Mouse (Mus musculus) forebrain, embryonic 13.5 days (tissue): Measurements from ENCODE around the gene Prkce. TPM values are rescaled to one million over a fixed set of nuclear protein-coding genes. Genes with fewer than 3 reads are reported as not detected.

Experiments used
- ATAC-seq: fragments of 200-750 bp; cut with Nextera tagmentation; 2 replicates; pipeline ENCODE4 v1.8.0; 2017
- H3K27ac ChIP-seq: fragments of 300-500 bp; sonication (generic); 2 replicates; pipeline ENCODE4 v1.5.1; 2015; ENCODE audit warnings: inconsistent platforms, mild to moderate bottlenecking, moderate library complexity
- H3K27me3 ChIP-seq: fragments of 300-500 bp; sonication (generic); 2 replicates; pipeline ENCODE4 v1.6.1; 2015; ENCODE audit warnings: mild to moderate bottlenecking, inconsistent platforms
- H3K36me3 ChIP-seq: fragments of 300-500 bp; sonication (generic); 2 replicates; pipeline ENCODE4 v1.6.1; 2015; ENCODE audit warnings: mild to moderate bottlenecking, inconsistent platforms; ENCODE audit not compliant: poor library complexity, severe bottlenecking
- H3K4me1 ChIP-seq: fragments of 300-500 bp; sonication (generic); 2 replicates; pipeline ENCODE4 v1.6.1; 2015; ENCODE audit warnings: inconsistent platforms
- H3K4me2 ChIP-seq: fragments of 300-500 bp; sonication (generic); 2 replicates; pipeline ENCODE4 v1.6.1; 2015; ENCODE audit warnings: inconsistent platforms, mild to moderate bottlenecking, moderate library complexity
- H3K4me3 ChIP-seq: fragments of 300-500 bp; sonication (generic); 2 replicates; pipeline ENCODE4 v1.5.1; 2015; ENCODE audit warnings: mild to moderate bottlenecking, inconsistent platforms
- H3K9ac ChIP-seq: fragments of 300-500 bp; sonication (generic); 2 replicates; pipeline ENCODE4 v1.6.1; 2015; ENCODE audit warnings: mild to moderate bottlenecking, inconsistent platforms
- H3K9me3 ChIP-seq: fragments of 300-500 bp; sonication (generic); replicated peaks from 2 replicates; pipeline ENCODE4 v1.6.1; 2016; ENCODE audit warnings: inconsistent platforms
- WGBS: fragments of 180-500 bp; shearing (Covaris S2); methylation state at CpG from one replicate; pipeline ENCODE4 v1.1.7; 2015; 5-methylcytosine and 5-hydroxymethylcytosine counted together
- polyA plus RNA-seq: library from polyadenylated mRNA; unstranded; fragments of >200 nt; fragmentation: Nextera tagmentation; extraction: Ambion mirVana; gene quantifications from 2 replicates; pipeline ENCODE4 v1.2.1, GENCODE M21; 2015

Prkce gene
- polyA plus RNA-seq, 1 experiment from 2014 or later: 10.9 TPM

- peaks cover 27% of the 10 kb centered on the region for H3K4me1 ChIP-seq
- no peaks in the 10 kb centered on the region for H3K27me3 ChIP-seq
- no peak for ATAC-seq
These were observed 187.3 kb downstream of the Prkce start for GRCm38 (mm10) chr17:86354896-86355295.

GRCm38 (mm10) chr17:86355318-86355717 lies 187.7 kb downstream of the Prkce start:
- WGBS: 93% methylated on average over 2 of the region's 2 CpGs
- no peak overlapping the region for H3K9ac ChIP-seq
- no peak overlapping the region for H3K27ac ChIP-seq
- no peak for ATAC-seq
- H3K9me3 ChIP-seq: no peaks in the 10 kb centered on the region
- H3K4me1 ChIP-seq: peaks cover 26% of the 10 kb centered on the region
- H3K4me3 ChIP-seq: no peak overlapping the region
- no peaks in the 10 kb centered on the region for H3K27me3 ChIP-seq
- no peak overlapping the region for H3K4me2 ChIP-seq
- no peaks in the 10 kb centered on the region for H3K36me3 ChIP-seq

More at GRCm38 (mm10) chr17:86354896-86355295, 187.3 kb downstream of the Prkce start:
- WGBS: 94% methylated on average over 3 of the region's 3 CpGs
- Histone ChIP-seq H3K9me3 (no peaks in the 10 kb centered on the region), H3K9ac (no peak overlapping the region), H3K27ac (no peak overlapping the region), H3K4me2 (no peak overlapping the region), H3K4me3 (no peak overlapping the region), H3K36me3 (no peaks in the 10 kb centered on the region)

GRCm38 (mm10) chr17:86355772-86356451 lies 188.3 kb downstream of the Prkce start:
- Histone ChIP-seq H3K4me3 (no peak overlapping the region), H3K9ac (no peak overlapping the region), H3K36me3 (no peaks in the 10 kb centered on the region), H3K4me2 (no peak overlapping the region), H3K27ac (no peak overlapping the region), H3K27me3 (no peaks in the 10 kb centered on the region), H3K4me1 (peaks cover 20% of the 10 kb centered on the region), H3K9me3 (no peaks in the 10 kb centered on the region)
- no peak for ATAC-seq
- 58% methylated on average over 7 of the region's 7 CpGs for WGBS

GRCm38 (mm10) chr17:86358388-86358787 lies 190.8 kb downstream of the Prkce start:
- ATAC-seq: no peak
- no peak overlapping the region for H3K4me2 ChIP-seq
- no peaks in the 10 kb centered on the region for H3K9me3 ChIP-seq
- no peak overlapping the region for H3K9ac ChIP-seq
- no peak overlapping the region for H3K4me3 ChIP-seq
- no peaks in the 10 kb centered on the region for H3K36me3 ChIP-seq
- 82% methylated on average over 5 of the region's 5 CpGs for WGBS
- H3K27ac ChIP-seq: no peak overlapping the region
- peaks cover 16% of the 10 kb centered on the region for H3K4me1 ChIP-seq
- H3K27me3 ChIP-seq: no peaks in the 10 kb centered on the region

GRCm38 (mm10) chr17:86358847-86359246 lies 191.3 kb downstream of the Prkce start:
- H3K9me3 ChIP-seq: no peaks in the 10 kb centered on the region
- H3K4me1 ChIP-seq: peaks cover 11% of the 10 kb centered on the region
- no peak overlapping the region for H3K9ac ChIP-seq

GRCm38 (mm10) chr17:86360849-86361248 lies 193.3 kb downstream of the Prkce start:
- 95% methylated on average over 3 of the region's 3 CpGs for WGBS
- no peak overlapping the region for H3K4me3 ChIP-seq
- ATAC-seq: no peak
- H3K9me3 ChIP-seq: no peaks in the 10 kb centered on the region
- no peak overlapping the region for H3K27ac ChIP-seq
- H3K9ac ChIP-seq: no peak overlapping the region
- peaks cover 6% of the 10 kb centered on the region; the same call in 1 of the 2 replicates for H3K4me1 ChIP-seq
- no peak overlapping the region for H3K4me2 ChIP-seq
- no peaks in the 10 kb centered on the region for H3K27me3 ChIP-seq
- no peaks in the 10 kb centered on the region for H3K36me3 ChIP-seq

More at GRCm38 (mm10) chr17:86358847-86359246, 191.3 kb downstream of the Prkce start:
- no peak overlapping the region for H3K4me3 ChIP-seq
- 70% methylated on average over 4 of the region's 4 CpGs for whole genome bisulfite sequencing
- no peaks in the 10 kb centered on the region for H3K36me3 ChIP-seq
- no peak overlapping the region for H3K4me2 ChIP-seq
- H3K27me3 ChIP-seq: no peaks in the 10 kb centered on the region
- ATAC-seq: no peak
- no peak overlapping the region for H3K27ac ChIP-seq

- Histone ChIP-seq H3K4me2 (no peak overlapping the region), H3K27ac (no peak overlapping the region), H3K9me3 (no peaks in the 10 kb centered on the region), H3K9ac (no peak overlapping the region), H3K4me1 (peaks cover 4% of the 10 kb centered on the region), H3K36me3 (no peaks in the 10 kb centered on the region), H3K27me3 (no peaks in the 10 kb centered on the region), H3K4me3 (no peak overlapping the region)
- no peak for ATAC-seq
- WGBS: 71% methylated on average over 5 of the region's 5 CpGs
These were observed 195.8 kb downstream of the Prkce start for GRCm38 (mm10) chr17:86363356-86363755.

GRCm38 (mm10) chr17:86364349-86365075 lies 196.9 kb downstream of the Prkce start:
- H3K4me1 ChIP-seq: peaks cover 4% of the 10 kb centered on the region
- no peak for ATAC-seq
- H3K9me3 ChIP-seq: no peaks in the 10 kb centered on the region
- H3K4me2 ChIP-seq: no peak overlapping the region
- 84% methylated on average over 16 of the region's 16 CpGs for WGBS
- H3K27me3 ChIP-seq: no peaks in the 10 kb centered on the region
- H3K9ac ChIP-seq: no peak overlapping the region
- H3K36me3 ChIP-seq: no peaks in the 10 kb centered on the region
- H3K4me3 ChIP-seq: no peak overlapping the region
- no peak overlapping the region for H3K27ac ChIP-seq

GRCm38 (mm10) chr17:86366919-86367318 lies 199.3 kb downstream of the Prkce start:
- WGBS: 65% methylated on average over 10 of the region's 10 CpGs
- Histone ChIP-seq H3K36me3 (no peaks in the 10 kb centered on the region), H3K9me3 (no peaks in the 10 kb centered on the region), H3K4me1 (peaks cover 14% of the 10 kb centered on the region), H3K4me2 (no peak overlapping the region), H3K27ac (peak overlapping the region; percentile 32; the same call in 1 of the 2 replicates), H3K27me3 (no peaks in the 10 kb centered on the region), H3K4me3 (no peak overlapping the region), H3K9ac (no peak overlapping the region)
- ATAC-seq: 0 out of 2 replicates have a peak, but pooled peaks have one; percentile 16

GRCm38 (mm10) chr17:86367676-86368075 lies 200.1 kb downstream of the Prkce start:
- H3K4me2 ChIP-seq: no peak overlapping the region
- peaks cover 14% of the 10 kb centered on the region for H3K4me1 ChIP-seq
- H3K4me3 ChIP-seq: no peak overlapping the region
- H3K27ac ChIP-seq: no peak overlapping the region
- H3K9me3 ChIP-seq: no peaks in the 10 kb centered on the region
- 65% methylated on average over 7 of the region's 7 CpGs for WGBS
- H3K9ac ChIP-seq: no peak overlapping the region
- no peaks in the 10 kb centered on the region for H3K27me3 ChIP-seq
- ATAC-seq: no peak
- no peaks in the 10 kb centered on the region for H3K36me3 ChIP-seq

GRCm38 (mm10) chr17:86370106-86370742 lies 202.6 kb downstream of the Prkce start:
- Histone ChIP-seq H3K4me1 (peaks cover 14% of the 10 kb centered on the region), H3K36me3 (no peaks in the 10 kb centered on the region), H3K9ac (no peak overlapping the region), H3K27ac (no peak overlapping the region), H3K4me2 (no peak overlapping the region), H3K27me3 (no peaks in the 10 kb centered on the region), H3K9me3 (no peaks in the 10 kb centered on the region), H3K4me3 (no peak overlapping the region)
- no peak for ATAC-seq
- 91% methylated on average over 8 of the region's 8 CpGs for WGBS

GRCm38 (mm10) chr17:86371101-86371561 lies 203.5 kb downstream of the Prkce start:
- H3K27ac ChIP-seq: no peak overlapping the region
- WGBS: 71% methylated on average over 4 of the region's 4 CpGs

More at GRCm38 (mm10) chr17:86371101-86371561, 203.5 kb downstream of the Prkce start:
- ATAC-seq: no peak
- no peak overlapping the region for H3K9ac ChIP-seq
- H3K4me3 ChIP-seq: no peak overlapping the region
- peaks cover 14% of the 10 kb centered on the region for H3K4me1 ChIP-seq
- no peak overlapping the region for H3K4me2 ChIP-seq
- H3K36me3 ChIP-seq: no peaks in the 10 kb centered on the region
- no peaks in the 10 kb centered on the region for H3K27me3 ChIP-seq
- H3K9me3 ChIP-seq: no peaks in the 10 kb centered on the region
